Mouse (Mus musculus) MEL (cell line): Measurements from ENCODE around the gene Rbms2. TPM values are rescaled to one million over a fixed set of nuclear protein-coding genes. Genes with fewer than 3 reads are reported as not detected.

Experiments used
- DNase-seq: peaks from one replicate; pipeline ENCODE4 v3.0.0; 2011; ENCODE audit warnings: low read depth, low spot score
- H3K27ac ChIP-seq: 2 replicates; pipeline ENCODE4 v1.5.1; 2012; ENCODE audit warnings: low read depth, mild to moderate bottlenecking, control low read depth, low read length, moderate library complexity; ENCODE audit not compliant: control insufficient read depth
- H3K27me3 ChIP-seq, 2 experiments: fragments of 150-350 bp in 1 of 2; sonication (generic) in 1 of 2; 2 replicates each; pipeline ENCODE4 v1.6.1; 2012; ENCODE audit warnings: low read length in 2 of 2, mild to moderate bottlenecking in 2 of 2, improper control_type of control experiment in 1 of 2, moderate library complexity in 1 of 2; ENCODE audit not compliant: insufficient read depth in 2 of 2, control insufficient read depth in 1 of 2
- H3K36me3 ChIP-seq, 2 experiments: 2 replicates each; pipeline ENCODE4 v1.6.1; 2012 to 2014; ENCODE audit warnings: low read length in 2 of 2, improper control_type of control experiment in 1 of 2, inconsistent platforms in 1 of 2, mild to moderate bottlenecking in 1 of 2; ENCODE audit not compliant: insufficient read depth in 2 of 2, control insufficient read depth in 1 of 2
- H3K4me1 ChIP-seq, 2 experiments: fragments of 150-350 bp in 1 of 2; sonication (generic) in 1 of 2; 2 replicates each; pipeline ENCODE4 v1.6.1; 2012; ENCODE audit warnings: low read length in 2 of 2, improper control_type of control experiment in 1 of 2, mild to moderate bottlenecking in 1 of 2; ENCODE audit not compliant: insufficient read depth in 2 of 2, control insufficient read depth in 1 of 2
- H3K4me3 ChIP-seq, 2 experiments: fragments of 150-350 bp in 1 of 2; sonication (generic) in 1 of 2; 2 replicates each; pipeline ENCODE4 v1.5.1; 2012; ENCODE audit warnings: low read depth in 2 of 2, low read length in 2 of 2, mild to moderate bottlenecking in 2 of 2, moderate library complexity in 2 of 2, control low read depth in 1 of 2, improper control_type of control experiment in 1 of 2; ENCODE audit not compliant: control insufficient read depth in 1 of 2, insufficient read depth in 1 of 2
- H3K79me2 ChIP-seq: 2 replicates; pipeline ENCODE4 v1.6.1; 2012; ENCODE audit warnings: mild to moderate bottlenecking, low read length, moderate library complexity; ENCODE audit not compliant: control insufficient read depth, poor library complexity, insufficient read depth
- H3K9ac ChIP-seq: 2 replicates; pipeline ENCODE4 v1.6.1; 2012; ENCODE audit warnings: low read depth, mild to moderate bottlenecking, control low read depth, low read length, moderate library complexity; ENCODE audit not compliant: control insufficient read depth, poor library complexity, severe bottlenecking
- H3K9me3 ChIP-seq: fragments of 150-350 bp; sonication (generic); replicated peaks from 2 replicates; pipeline ENCODE4 v1.6.1; 2012; ENCODE audit warnings: mild to moderate bottlenecking, low read length, improper control_type of control experiment, moderate library complexity; ENCODE audit not compliant: insufficient read depth
- BHLHE40 ChIP-seq: IDR thresholded peaks from 2 replicates; pipeline ENCODE4 v1.6.1; 2012; ENCODE audit warnings: low read depth, mild to moderate bottlenecking, inconsistent platforms, low read length, improper control_type of control experiment, borderline replicate concordance
- CHD1 ChIP-seq: IDR thresholded peaks from 2 replicates; pipeline ENCODE4 v1.6.1; 2012; ENCODE audit warnings: low read depth, mild to moderate bottlenecking, inconsistent platforms, low read length, improper control_type of control experiment
- CHD2 ChIP-seq: IDR thresholded peaks from 2 replicates; pipeline ENCODE4 v1.6.1; 2011; ENCODE audit warnings: low read length, improper control_type of control experiment
- CTCF ChIP-seq, 3 experiments: IDR thresholded peaks in 2 of 3; conservative IDR thresholded peaks in 1 of 3; 2 replicates each; pipeline ENCODE4 v1.5.1; 2011 to 2012; ENCODE audit warnings: low read length in 3 of 3, low read depth in 2 of 3, mild to moderate bottlenecking in 2 of 3, improper control_type of control experiment in 1 of 3, inconsistent platforms in 1 of 3, mixed read lengths in 1 of 3, moderate library complexity in 1 of 3; ENCODE audit not compliant: control insufficient read depth in 1 of 3, insufficient read depth in 1 of 3, poor library complexity in 1 of 3, severe bottlenecking in 1 of 3
- E2F4 ChIP-seq: IDR thresholded peaks from 2 replicates; pipeline ENCODE4 v1.6.1; 2011; ENCODE audit warnings: low read depth, low read length, improper control_type of control experiment, borderline replicate concordance
- EP300 ChIP-seq, 2 experiments: IDR thresholded peaks; 2 replicates each; pipeline ENCODE4 v1.6.1; 2011; ENCODE audit warnings: improper control_type of control experiment in 2 of 2, low read length in 2 of 2, low read depth in 1 of 2, mild to moderate bottlenecking in 1 of 2
- ETS1 ChIP-seq: IDR thresholded peaks from 2 replicates; pipeline ENCODE4 v1.6.1; 2012; ENCODE audit warnings: low read depth, mild to moderate bottlenecking, inconsistent platforms, low read length, improper control_type of control experiment, moderate library complexity
- GABPA ChIP-seq: IDR thresholded peaks from 2 replicates; pipeline ENCODE4 v1.6.1; 2012; ENCODE audit warnings: low read depth, mild to moderate bottlenecking, inconsistent platforms, low read length, improper control_type of control experiment, moderate library complexity
- HCFC1 ChIP-seq: IDR thresholded peaks from 2 replicates; pipeline ENCODE4 v1.6.1; 2012; ENCODE audit warnings: low read depth, mild to moderate bottlenecking, inconsistent platforms, low read length, improper control_type of control experiment, moderate library complexity
- JUND ChIP-seq: IDR thresholded peaks from 2 replicates; pipeline ENCODE4 v1.6.1; 2011; ENCODE audit warnings: low read depth, mild to moderate bottlenecking, improper control_type of control experiment, low read length
- KAT2A ChIP-seq: conservative IDR thresholded peaks from 2 replicates; pipeline ENCODE4 v1.6.1; 2012; ENCODE audit warnings: low read depth, low read length, improper control_type of control experiment, inconsistent platforms
- MAFK ChIP-seq: IDR thresholded peaks from 2 replicates; pipeline ENCODE4 v1.6.1; 2011; ENCODE audit warnings: low read depth, mild to moderate bottlenecking, low read length, improper control_type of control experiment, borderline replicate concordance
- MAX ChIP-seq: IDR thresholded peaks from 2 replicates; pipeline ENCODE4 v1.6.1; 2011; ENCODE audit warnings: low read length, improper control_type of control experiment
- MAZ ChIP-seq: IDR thresholded peaks from 2 replicates; pipeline ENCODE4 v1.6.1; 2012; ENCODE audit warnings: low read depth, mild to moderate bottlenecking, inconsistent platforms, low read length, improper control_type of control experiment
- MEF2A ChIP-seq: IDR thresholded peaks from 2 replicates; pipeline ENCODE4 v1.6.1; 2014; ENCODE audit warnings: low read depth, mild to moderate bottlenecking, inconsistent platforms, low read length, improper control_type of control experiment; ENCODE audit not compliant: poor library complexity, insufficient replicate concordance, severe bottlenecking; ENCODE audit errors: extremely low read depth
- MXI1 ChIP-seq: IDR thresholded peaks from 2 replicates; pipeline ENCODE4 v1.6.1; 2011; ENCODE audit warnings: mild to moderate bottlenecking, low read depth, low read length, improper control_type of control experiment
- MYB ChIP-seq: IDR thresholded peaks from 2 replicates; pipeline ENCODE4 v1.6.1; 2011; ENCODE audit warnings: mild to moderate bottlenecking, low read depth, low read length, improper control_type of control experiment
- MYC ChIP-seq: IDR thresholded peaks from 2 replicates; pipeline ENCODE4 v1.6.1; 2011; ENCODE audit warnings: low read depth, mild to moderate bottlenecking, low read length, improper control_type of control experiment, moderate library complexity
- NELFE ChIP-seq: IDR thresholded peaks from 2 replicates; pipeline ENCODE4 v1.6.1; 2011; ENCODE audit warnings: low read depth, low read length, improper control_type of control experiment
- POLR2A ChIP-seq, 2 experiments: IDR thresholded peaks; 2 replicates each; pipeline ENCODE4 v1.6.1; 2011 to 2012; ENCODE audit warnings: low read length in 2 of 2, mild to moderate bottlenecking in 2 of 2, control low read depth in 1 of 2, improper control_type of control experiment in 1 of 2, low read depth in 1 of 2, moderate library complexity in 1 of 2; ENCODE audit not compliant: control insufficient read depth in 1 of 2, insufficient read depth in 1 of 2, poor library complexity in 1 of 2
- POLR2AphosphoS5 ChIP-seq: IDR thresholded peaks from 2 replicates; pipeline ENCODE4 v1.6.1; 2012; ENCODE audit warnings: low read depth, borderline replicate concordance, mild to moderate bottlenecking, inconsistent platforms, low read length, moderate library complexity, mixed read lengths
- RAD21 ChIP-seq: IDR thresholded peaks from 2 replicates; pipeline ENCODE4 v1.6.1; 2011; ENCODE audit warnings: mild to moderate bottlenecking, low read depth, low read length, improper control_type of control experiment
- RCOR1 ChIP-seq: IDR thresholded peaks from 2 replicates; pipeline ENCODE4 v1.6.1; 2012; ENCODE audit warnings: low read depth, mild to moderate bottlenecking, inconsistent platforms, low read length, improper control_type of control experiment
- SIN3A ChIP-seq: IDR thresholded peaks from 2 replicates; pipeline ENCODE4 v1.6.1; 2012; ENCODE audit warnings: low read length, improper control_type of control experiment, inconsistent platforms
- SMC3 ChIP-seq: IDR thresholded peaks from 2 replicates; pipeline ENCODE4 v1.6.1; 2011; ENCODE audit warnings: low read depth, low read length, improper control_type of control experiment
- TAL1 ChIP-seq: IDR thresholded peaks from 2 replicates; pipeline ENCODE4 v1.6.1; 2012; ENCODE audit warnings: mild to moderate bottlenecking, inconsistent platforms, low read length, moderate library complexity, mixed read lengths
- TBP ChIP-seq: IDR thresholded peaks from 2 replicates; pipeline ENCODE4 v1.8.0; 2011; ENCODE audit warnings: low read depth, low read length, improper control_type of control experiment
- TCF12 ChIP-seq: IDR thresholded peaks from 2 replicates; pipeline ENCODE4 v1.6.1; 2014; ENCODE audit warnings: low read depth, mild to moderate bottlenecking, inconsistent platforms, low read length, improper control_type of control experiment, moderate library complexity
- UBTF ChIP-seq: IDR thresholded peaks from 2 replicates; pipeline ENCODE4 v1.6.1; 2012; ENCODE audit warnings: low read depth, mild to moderate bottlenecking, inconsistent platforms, low read length, improper control_type of control experiment, moderate library complexity, borderline replicate concordance; ENCODE audit not compliant: insufficient read depth
- USF1 ChIP-seq: IDR thresholded peaks from 2 replicates; pipeline ENCODE4 v1.6.1; 2014; ENCODE audit warnings: low read depth, mild to moderate bottlenecking, inconsistent platforms, low read length, improper control_type of control experiment, moderate library complexity
- USF2 ChIP-seq, 2 experiments: IDR thresholded peaks; 2 replicates each; pipeline ENCODE4 v1.6.1; 2011 to 2012; ENCODE audit warnings: improper control_type of control experiment in 2 of 2, low read length in 2 of 2, borderline replicate concordance in 1 of 2, inconsistent platforms in 1 of 2, low read depth in 1 of 2, mild to moderate bottlenecking in 1 of 2; ENCODE audit not compliant: insufficient read depth in 1 of 2
- ZC3H11A ChIP-seq: IDR thresholded peaks from 2 replicates; pipeline ENCODE4 v1.6.1; 2012; ENCODE audit warnings: low read depth, mild to moderate bottlenecking, inconsistent platforms, low read length, improper control_type of control experiment
- ZKSCAN1 ChIP-seq: IDR thresholded peaks from 2 replicates; pipeline ENCODE4 v1.6.1; 2012; ENCODE audit warnings: low read depth, mild to moderate bottlenecking, inconsistent platforms, low read length, improper control_type of control experiment, moderate library complexity
- ZMIZ1 ChIP-seq: IDR thresholded peaks from 2 replicates; pipeline ENCODE4 v1.6.1; 2012; ENCODE audit warnings: low read depth, mild to moderate bottlenecking, inconsistent platforms, low read length, improper control_type of control experiment, moderate library complexity
- ZNF384 ChIP-seq: IDR thresholded peaks from 2 replicates; pipeline ENCODE4 v1.6.1; 2012; ENCODE audit warnings: low read depth, mild to moderate bottlenecking, inconsistent platforms, low read length, improper control_type of control experiment
- polyA plus RNA-seq, 2 experiments: library from polyadenylated mRNA; stranded (reverse) in 1 of 2; unstranded in 1 of 2; fragments of >175 nt in 1 of 2; fragments of >200 nt in 1 of 2; gene quantifications; 2 replicates each; pipeline versions ENCODE4 v1.2.1 to v1.2.4; 2012; ENCODE audit warnings: low replicate concordance in 2 of 2, low read depth in 1 of 2; ENCODE audit not compliant: insufficient read length in 2 of 2, insufficient read depth in 1 of 2, missing spikeins in 1 of 2
- total RNA-seq: library from RNA; depleted of rRNA; stranded (reverse); fragments of 300-350 nt; gene quantifications from 2 replicates; pipeline ENCODE4 v1.2.3, GENCODE M21; 2012

Gene Rbms2
- total and polyA plus RNA-seq, 3 experiments: 5.1 to 23.5 TPM; not detected in 1

- H3K79me2 ChIP-seq: peaks cover 19% of the 10 kb centered on the region
- H3K27ac ChIP-seq: peak overlapping the region; percentile 76
- peak; percentile 83 for DNase-seq
- TF ChIP-seq JUND (no peak), ZNF384 (no peak), MXI1 (peak; percentile 27; the same call in 1 of the 2 replicates), BHLHE40 (no peak), GABPA (no peak), CTCF (IDR thresholded peaks at IDR 0.05 in 2 of 3, conservative IDR thresholded peaks at IDR 0.05 in 1 of 3; ENCODE audit: control insufficient read depth in 1 of 3, insufficient read depth in 1 of 3, low read depth in 2 of 3, low read length in 3 of 3, poor library complexity in 1 of 3, severe bottlenecking in 1 of 3) (no peak), POLR2A (IDR thresholded peaks at IDR 0.05; ENCODE audit: control insufficient read depth in 1 of 2, insufficient read depth in 1 of 2, low read depth in 1 of 2, low read length in 2 of 2, poor library complexity in 1 of 2) (no peak), CHD1 (no peak; the same call in 1 of the 2 replicates), SIN3A (peak; percentile 65), ZKSCAN1 (no peak), NELFE (peak; percentile 30; the same call in 1 of the 2 replicates), MYC (0 out of 2 replicates have a peak, but pooled peaks have one; percentile 33), MAZ (no peak; the same call in 1 of the 2 replicates), EP300 (IDR thresholded peaks at IDR 0.05; ENCODE audit: low read depth in 1 of 2, low read length in 2 of 2) (peak; percentile 7 to 34; a peak in 2 of 4 replicates), POLR2AphosphoS5 (no peak), CHD2 (no peak), MAX (peak; percentile 57; the same call in 1 of the 2 replicates), MAFK (no peak), MEF2A (no peak), ZC3H11A (no peak), ETS1 (peak; percentile 76), MYB (peak; percentile 14; the same call in 1 of the 2 replicates), E2F4 (no peak), TCF12 (peak; percentile 38; the same call in 1 of the 2 replicates), RAD21 (no peak), TAL1 (peak; percentile 85), HCFC1 (no peak; the same call in 1 of the 2 replicates), USF1 (peak; percentile 44; the same call in 1 of the 2 replicates), TBP (peak; percentile 23), RCOR1 (no peak; the same call in 1 of the 2 replicates), UBTF (no peak), USF2 (IDR thresholded peaks at IDR 0.05; ENCODE audit: borderline replicate concordance in 1 of 2, insufficient read depth in 1 of 2, low read depth in 1 of 2, low read length in 2 of 2) (no peak), KAT2A (no peak; the same call in 1 of the 2 replicates), ZMIZ1 (no peak; the same call in 1 of the 2 replicates), SMC3 (no peak)
Measured at GRCm38 (mm10) chr10:128093496-128094294, 86.4 kb downstream of the Rbms2 start.

More at GRCm38 (mm10) chr10:128093496-128094294, 86.4 kb downstream of the Rbms2 start:
- no peaks in the 10 kb centered on the region for H3K9me3 ChIP-seq
- peak overlapping the region; percentile 79 for H3K9ac ChIP-seq
- H3K4me3 ChIP-seq: peak overlapping the region; percentile 71 to 75
- H3K27me3 ChIP-seq: no peaks in the 10 kb centered on the region
- H3K36me3 ChIP-seq: peaks cover 13 to 35% of the 10 kb centered on the region in 2 experiments
- peaks cover 19 to 27% of the 10 kb centered on the region in 2 experiments for H3K4me1 ChIP-seq
